In the genomic region with DNA sequence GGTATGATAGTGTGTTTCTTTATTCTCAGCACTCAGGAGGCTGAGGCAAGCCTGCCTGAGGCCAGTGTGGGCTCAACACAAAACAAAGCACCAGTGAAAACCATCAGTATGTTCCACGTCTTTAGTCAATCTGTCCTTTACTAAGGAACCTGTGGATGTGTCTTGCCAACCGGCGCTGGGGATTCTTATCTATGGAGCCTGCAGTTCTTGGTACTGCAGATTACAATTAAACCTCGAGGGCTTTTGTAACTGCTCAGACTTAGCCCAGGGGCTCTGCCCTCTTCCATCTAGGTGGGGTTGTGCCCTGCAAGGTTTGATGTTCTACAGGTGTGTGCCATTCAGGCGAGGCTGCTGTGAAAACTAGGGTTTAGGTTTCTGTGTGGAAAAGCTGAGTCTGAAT, we compare ENCODE assay signal across 31 mouse cellular contexts.
"Had no signal": no experiment of that assay in that cellular context is flagged by ENCODE, and none has a peak within 500 bp of the region (broad histone marks: within the 10 kb centered on the region; RNA-seq: fewer than 3 reads in every experiment).

No protein-coding gene starts in this region.

- H3K27ac ChIP-seq: left cerebral cortex, adult 2 months; limb, embryonic 10.5 days; limb, embryonic 12.5 days; limb, embryonic 13.5 days; limb, embryonic 15.5 days; liver, embryonic 13.5 days; liver, embryonic 14.5 days; liver, embryonic 15.5 days; lung, embryonic 15.5 days; macrophage; midbrain, embryonic 10.5 days; midbrain, embryonic 12.5 days; midbrain, embryonic 13.5 days; midbrain, embryonic 15.5 days; neural tube, embryonic 12.5 days had no signal

- H3K4me1 ChIP-seq: limb, embryonic 12.5 days; limb, embryonic 13.5 days; limb, embryonic 15.5 days; liver, embryonic 15.5 days; lung, embryonic 15.5 days; midbrain, embryonic 10.5 days; midbrain, embryonic 13.5 days; midbrain, embryonic 15.5 days; neural tube, embryonic 12.5 days had no signal

- DNase-seq: left cerebral cortex, postnatal 4 days; liver; liver, embryonic 13.5 days; liver, postnatal 0 days; lung, adult 18-20 months; lung, adult 2 months; lung, embryonic 14.5 days; lung, postnatal 10 days; lung, postnatal 14 days; lung, postnatal 36 days; lung, postnatal 4 days; midbrain, embryonic 14.5 days had no signal

- H3K9ac ChIP-seq: limb, embryonic 12.5 days; limb, embryonic 13.5 days; limb, embryonic 15.5 days; liver, embryonic 13.5 days; liver, embryonic 14.5 days; liver, embryonic 15.5 days; liver, postnatal 0 days; lung, embryonic 14.5 days; lung, embryonic 15.5 days; midbrain, embryonic 12.5 days; midbrain, embryonic 13.5 days; midbrain, embryonic 15.5 days; neural tube, embryonic 12.5 days had no signal

- H3K4me3 ChIP-seq: left cerebral cortex, adult 2 months; limb, embryonic 10.5 days; limb, embryonic 12.5 days; limb, embryonic 13.5 days; limb, embryonic 15.5 days; liver, embryonic 13.5 days; liver, embryonic 15.5 days; lung, embryonic 15.5 days; megakaryocyte, embryonic 14.5 days; midbrain, embryonic 10.5 days; midbrain, embryonic 12.5 days; midbrain, embryonic 13.5 days; midbrain, embryonic 15.5 days; myocyte; neural tube, embryonic 12.5 days had no signal

- ATAC-seq: liver, postnatal 0 days; lung, postnatal 0 days; midbrain, embryonic 13.5 days; midbrain, embryonic 15.5 days; midbrain, embryonic 16.5 days had no signal

- H3K4me2 ChIP-seq: limb, embryonic 12.5 days; limb, embryonic 13.5 days; limb, embryonic 15.5 days; liver, embryonic 13.5 days; liver, embryonic 15.5 days; lung, embryonic 14.5 days; lung, embryonic 15.5 days; midbrain, embryonic 11.5 days; midbrain, embryonic 12.5 days; midbrain, embryonic 13.5 days; midbrain, embryonic 15.5 days; neural tube, embryonic 12.5 days had no signal

- H3K36me3 ChIP-seq: limb, embryonic 10.5 days; limb, embryonic 12.5 days; limb, embryonic 13.5 days; limb, embryonic 15.5 days; liver, embryonic 13.5 days; liver, embryonic 15.5 days; lung, embryonic 15.5 days; midbrain, embryonic 10.5 days; midbrain, embryonic 12.5 days; midbrain, embryonic 13.5 days; midbrain, embryonic 15.5 days; neural tube, embryonic 12.5 days had no signal

- H3K27me3 ChIP-seq: limb, embryonic 13.5 days; limb, embryonic 15.5 days; liver, embryonic 13.5 days; liver, embryonic 15.5 days; lung, embryonic 15.5 days; megakaryocyte, embryonic 14.5 days; midbrain, embryonic 12.5 days; midbrain, embryonic 13.5 days; midbrain, embryonic 15.5 days; neural tube, embryonic 12.5 days had no signal

- H3K9me3 ChIP-seq: limb, embryonic 10.5 days; limb, embryonic 12.5 days; limb, embryonic 13.5 days; limb, embryonic 15.5 days; liver, embryonic 13.5 days; liver, embryonic 15.5 days; lung, embryonic 15.5 days; midbrain, embryonic 10.5 days; midbrain, embryonic 12.5 days; midbrain, embryonic 13.5 days; midbrain, embryonic 15.5 days; neural tube, embryonic 12.5 days had no signal
